Mouse (Mus musculus) bone marrow, adult 2 months (tissue): ENCODE measurements around the gene Gm26657. TPM values are rescaled to one million over a fixed set of nuclear protein-coding genes. Genes with fewer than 3 reads are reported as not detected.

Experiments
- H3K27ac ChIP-seq: fragments of 200-500 bp; 2 replicates; pipeline ENCODE4 v1.5.1; 2012; ENCODE audit warnings: low read depth, mild to moderate bottlenecking, control low read depth, inconsistent platforms, low read length; ENCODE audit not compliant: control insufficient read depth, poor library complexity, insufficient read depth
- H3K4me1 ChIP-seq: fragments of 200-500 bp; 2 replicates; pipeline ENCODE4 v1.6.1; 2011; ENCODE audit warnings: low read length; ENCODE audit not compliant: control insufficient read depth, insufficient read depth
- H3K4me3 ChIP-seq: fragments of 200-500 bp; replicated peaks from 2 replicates; pipeline ENCODE3; 2011; ENCODE audit warnings: mild to moderate bottlenecking, low read depth, low read length, control low read depth; ENCODE audit not compliant: control insufficient read depth
- CTCF ChIP-seq: fragments of 200-500 bp; IDR thresholded peaks from 2 replicates; pipeline ENCODE4 v1.5.1; 2011; ENCODE audit warnings: low read length, control low read depth; ENCODE audit not compliant: control insufficient read depth, insufficient read depth
- POLR2A ChIP-seq: fragments of 200-500 bp; IDR thresholded peaks from 2 replicates; pipeline ENCODE4 v1.6.1; 2011; ENCODE audit warnings: low read depth, mild to moderate bottlenecking, control low read depth, low read length, borderline replicate concordance; ENCODE audit not compliant: control insufficient read depth
- WGBS: fragments of 180-500 bp; shearing (Covaris S2); methylation state at CpG from one replicate; pipeline ENCODE4 v1.1.7; 2018; 5-methylcytosine and 5-hydroxymethylcytosine counted together
- polyA plus RNA-seq: library from polyadenylated mRNA; stranded (reverse); fragments of >200 nt; gene quantifications from 2 replicates; pipeline ENCODE4 v1.2.4, GENCODE M21; 2011; ENCODE audit warnings: low replicate concordance; ENCODE audit not compliant: missing spikeins, insufficient read depth, insufficient read length

Gm26657 gene
- polyA plus RNA-seq, 1 experiment, result not detected

DNA sequence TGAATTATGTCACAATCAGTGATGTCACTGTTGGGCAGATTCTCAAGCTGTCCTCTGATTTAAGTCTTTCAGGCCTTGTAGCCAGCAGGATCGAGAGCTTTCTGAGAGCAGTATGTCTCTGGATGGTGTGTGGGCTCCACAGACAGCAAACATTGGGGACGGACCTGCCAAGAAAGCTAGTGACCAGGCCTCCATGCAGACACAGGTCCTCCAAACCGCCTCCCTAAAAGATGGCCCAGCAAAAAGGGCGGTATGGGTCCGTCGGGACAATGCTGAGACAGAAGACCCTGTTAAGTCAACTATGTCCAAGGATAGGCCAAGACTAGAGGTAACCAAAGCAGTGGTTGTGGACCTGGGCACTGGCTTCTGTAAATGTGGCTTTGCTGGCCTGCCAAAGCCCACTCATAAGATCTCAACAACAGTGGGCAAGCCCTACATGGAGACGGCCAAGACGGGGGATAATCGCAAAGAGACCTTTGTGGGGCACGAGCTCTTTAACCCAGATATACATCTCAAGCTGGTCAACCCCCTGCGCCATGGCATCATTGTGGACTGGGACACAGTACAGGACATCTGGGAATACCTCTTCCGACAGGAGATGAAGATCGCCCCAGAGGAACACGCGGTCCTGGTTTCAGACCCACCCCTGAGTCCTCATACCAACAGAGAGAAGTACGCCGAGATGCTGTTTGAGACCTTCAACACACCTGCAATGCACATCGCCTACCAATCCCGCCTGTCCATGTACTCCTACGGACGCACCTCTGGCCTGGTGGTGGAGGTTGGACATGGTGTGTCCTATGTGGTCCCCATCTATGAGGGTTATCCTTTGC, 3.7 kb downstream of the Gm26657 start, which contains the start of gene Actl7a:
Actl7a (plus strand) TSS at position 51 of the 833 bp plus-strand sequence.
- Histone ChIP-seq H3K4me3 (no peak within 1 kb of the TSS), H3K27ac (no peak within 1 kb of the TSS), H3K4me1 (no peaks in the 10 kb centered on the region)
- TF ChIP-seq CTCF (no peak), POLR2A (no peak)
- WGBS, result 92% methylated on average over 21 of the region's 21 CpGs

DNA sequence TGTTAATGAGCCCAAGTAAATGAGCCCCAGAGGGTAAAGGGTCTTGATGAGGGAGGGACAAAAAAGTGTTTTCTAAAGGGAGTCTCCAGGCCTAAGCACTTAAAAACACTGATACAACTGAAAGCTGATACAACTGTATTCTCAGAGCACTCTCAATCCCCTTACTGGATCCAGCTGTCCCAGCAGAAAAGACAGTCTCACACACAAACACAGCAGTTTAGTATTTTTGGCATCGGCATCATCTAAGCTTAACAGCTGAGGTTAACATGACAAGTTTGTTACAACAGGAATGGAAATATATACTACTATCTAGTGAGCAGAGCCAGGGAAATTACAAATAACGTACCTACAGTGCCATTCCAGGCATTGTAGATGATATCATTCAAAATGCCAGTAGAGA, 6.5 kb downstream of the Gm26657 start:
- Histone ChIP-seq H3K4me1 (no peaks in the 10 kb centered on the region), H3K4me3 (no peak overlapping the region), H3K27ac (no peak overlapping the region)
- 86% methylated on average over 2 of the region's 2 CpGs for whole genome bisulfite sequencing
- TF ChIP-seq POLR2A (no peak), CTCF (no peak)

DNA sequence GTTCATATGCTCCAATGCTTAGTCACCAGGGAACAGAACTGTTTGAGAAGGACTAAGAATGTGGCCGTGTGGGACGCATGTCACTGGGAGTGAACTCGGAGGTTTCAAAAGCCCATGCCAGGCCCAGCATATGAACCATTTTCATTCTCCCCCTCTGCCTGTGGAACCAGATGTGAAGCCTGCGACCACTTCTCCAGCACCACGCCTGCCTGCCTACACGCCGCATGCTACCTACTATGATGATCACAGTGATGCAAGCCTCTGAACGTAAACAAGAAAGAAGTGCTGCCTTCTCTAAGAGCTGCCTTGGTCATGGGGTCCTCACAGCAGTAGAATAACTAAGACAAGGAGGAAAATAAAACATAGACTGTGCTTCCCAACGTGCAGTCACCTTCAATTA, 7.6 kb downstream of the Gm26657 start:
- no peak for TF ChIP-seq POLR2A
- no peak for TF ChIP-seq CTCF
- WGBS, result 85% methylated on average over 9 of the region's 9 CpGs
- Histone ChIP-seq H3K27ac (no peak overlapping the region), H3K4me1 (no peaks in the 10 kb centered on the region), H3K4me3 (no peak overlapping the region)

DNA sequence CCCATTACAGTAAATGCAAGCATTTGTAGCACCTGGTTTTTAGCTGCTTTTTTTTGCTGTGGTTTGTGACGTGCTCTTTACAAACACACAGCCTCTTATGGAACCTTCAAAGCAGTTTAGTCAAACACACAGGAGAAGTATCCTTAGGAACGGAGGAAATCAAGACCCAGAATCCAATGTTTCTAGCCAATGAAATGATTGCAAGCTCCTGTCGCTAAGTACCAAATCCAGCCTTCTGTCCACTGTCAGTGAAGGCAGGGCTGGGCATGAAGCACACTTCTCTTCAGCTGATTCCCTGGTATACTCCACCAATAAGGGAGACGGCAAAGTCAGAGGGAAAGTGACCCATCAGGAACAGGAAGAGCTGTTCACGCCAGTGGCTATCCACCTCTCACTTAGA, 16.2 kb downstream of the Gm26657 start:
- WGBS, result 71% methylated on average over 5 of the region's 5 CpGs
- Histone ChIP-seq H3K4me3 (peak overlapping the region; percentile 71), H3K27ac (peak overlapping the region; percentile 90), H3K4me1 (peaks cover 5% of the 10 kb centered on the region)
- TF ChIP-seq CTCF (no peak), POLR2A (no peak)

DNA sequence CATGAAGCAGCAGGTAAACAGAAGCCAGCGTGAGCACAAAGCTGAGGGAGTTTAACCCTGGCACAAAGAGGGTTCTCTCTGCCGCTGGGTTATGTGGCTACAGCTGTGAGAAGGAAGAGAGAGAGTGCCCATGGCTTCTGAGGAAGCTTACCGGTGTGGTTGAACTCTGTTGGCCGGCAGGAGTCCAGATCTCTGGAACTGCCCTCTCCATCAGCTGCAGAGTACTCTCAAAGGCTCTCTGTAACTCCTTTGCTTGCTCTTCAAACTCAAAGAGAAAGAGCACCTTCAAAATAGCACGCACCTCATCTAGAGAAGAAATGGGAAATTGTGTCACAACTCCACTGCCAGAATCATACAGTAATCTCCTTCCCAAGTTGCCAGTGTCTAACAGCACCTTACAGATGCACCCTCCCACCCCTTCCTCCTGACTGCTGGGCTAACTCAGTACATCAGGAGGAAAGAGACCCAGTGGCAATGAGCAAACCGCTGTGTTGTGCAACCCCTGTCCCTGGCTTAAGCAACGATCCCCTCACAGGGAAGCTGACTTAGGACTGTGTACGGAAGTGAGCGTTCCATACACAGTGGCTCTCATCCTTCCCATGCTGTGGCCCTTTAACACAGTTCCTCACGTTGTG, 17.2 kb downstream of the Gm26657 start:
- Histone ChIP-seq H3K27ac (peak overlapping the region; percentile 90), H3K4me3 (peak overlapping the region; percentile 71), H3K4me1 (peaks cover 5% of the 10 kb centered on the region)
- 37% methylated on average over 10 of the region's 10 CpGs for WGBS
- no peak for TF ChIP-seq CTCF
- TF ChIP-seq POLR2A, result no peak

DNA sequence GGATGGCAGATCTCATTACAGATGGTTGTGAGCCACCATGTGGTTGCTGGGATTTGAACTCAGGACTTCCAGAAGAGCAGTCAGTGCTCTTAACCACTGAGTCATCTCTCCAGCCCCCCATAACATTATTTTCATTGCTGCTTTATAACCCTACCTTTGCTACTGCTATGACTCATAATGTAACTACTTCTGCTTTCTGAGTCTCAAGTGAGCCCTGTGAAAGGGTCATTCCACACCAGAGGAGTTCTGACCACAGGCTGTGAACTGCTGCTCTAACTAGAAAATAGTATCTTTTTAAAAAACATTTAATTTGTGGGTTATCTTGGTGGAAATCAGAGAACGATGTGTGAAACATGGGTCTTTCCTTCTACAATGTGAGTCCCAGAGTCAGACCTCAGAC, 17.8 kb downstream of the Gm26657 start:
- H3K27ac ChIP-seq, result peak overlapping the region; percentile 7; the same call in 1 of the 2 replicates
- TF ChIP-seq CTCF (no peak), POLR2A (no peak)
- H3K4me3 ChIP-seq, result no peak overlapping the region
- H3K4me1 ChIP-seq, result peaks cover 5% of the 10 kb centered on the region
- WGBS, result 39% methylated on average over 1 of the region's 1 CpGs

DNA sequence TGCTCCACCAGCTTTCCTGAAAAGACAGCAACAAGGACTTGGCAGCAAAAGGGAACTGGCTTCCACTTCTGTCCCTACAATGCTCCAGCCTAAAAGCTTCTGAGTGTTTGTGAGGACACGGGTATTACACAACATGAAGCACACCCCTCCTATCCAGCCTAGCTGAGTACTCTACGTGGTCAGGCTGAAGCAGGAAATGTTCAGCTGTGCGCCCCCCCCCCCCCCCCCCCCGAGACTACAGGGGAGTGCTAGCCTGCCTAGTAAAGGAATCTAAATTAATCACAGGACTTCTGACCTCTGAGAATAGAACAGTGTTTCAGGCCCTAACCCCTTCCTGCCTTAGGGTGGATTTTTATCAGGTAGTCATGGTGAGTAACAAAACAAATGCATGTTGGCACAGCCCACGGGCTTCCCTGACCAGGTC, 28.0 kb downstream of the Gm26657 start:
- WGBS, result 38% methylated on average over 5 of the region's 5 CpGs
- no peaks in the 10 kb centered on the region; the same call in 1 of the 2 replicates for H3K4me1 ChIP-seq
- no peak overlapping the region for H3K4me3 ChIP-seq
- H3K27ac ChIP-seq, result no peak overlapping the region
- TF ChIP-seq CTCF (no peak), POLR2A (no peak)

DNA sequence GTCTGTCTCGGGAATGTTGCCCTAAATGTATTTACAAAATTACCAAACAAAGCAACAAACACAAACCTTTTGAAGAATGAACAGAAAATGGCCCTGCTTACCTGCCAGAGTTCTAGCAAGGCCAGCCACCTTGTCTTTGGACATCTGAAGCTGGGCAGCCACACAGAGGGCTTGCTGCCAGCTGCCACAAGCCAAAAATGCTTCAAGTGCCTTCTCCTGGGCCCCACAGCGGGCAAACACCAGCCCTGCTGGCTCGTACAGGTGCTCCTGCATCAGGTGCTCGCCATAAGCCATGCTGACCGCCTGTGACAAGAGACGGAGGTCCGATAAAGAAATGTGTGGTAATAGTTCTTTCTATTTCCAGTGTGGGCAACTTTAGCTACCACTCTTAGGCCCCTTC, 29.0 kb downstream of the Gm26657 start:
- H3K4me1 ChIP-seq, result no peaks in the 10 kb centered on the region; the same call in 1 of the 2 replicates
- 83% methylated on average over 7 of the region's 7 CpGs for WGBS
- TF ChIP-seq POLR2A, result no peak
- TF ChIP-seq CTCF, result no peak

More for the DNA sequence above, 29.0 kb downstream of the Gm26657 start:
- Histone ChIP-seq H3K4me3 (no peak overlapping the region), H3K27ac (no peak overlapping the region)
